Mouse (Mus musculus) E14TG2a.4 (cell line): Measurements from ENCODE around the gene Zswim1.
"Not testable (repeated sequence)": the region's sequence is repeated elsewhere in the genome, so short reads cannot be mapped to it uniquely, and the experiment has no call there.

Source experiments
- H3K27me3 ChIP-seq: 2 replicates; pipeline ENCODE4 v1.6.1; 2014; ENCODE audit warnings: low read length, control low read depth; ENCODE audit not compliant: insufficient read depth
- H3K36me3 ChIP-seq: 2 replicates; pipeline ENCODE4 v1.6.1; 2014; ENCODE audit warnings: low read length, control low read depth; ENCODE audit not compliant: insufficient read depth
- H3K4me1 ChIP-seq: replicated peaks from 2 replicates; pipeline ENCODE4 v1.6.1; 2014; ENCODE audit warnings: low read depth, low read length, control low read depth
- H3K4me3 ChIP-seq: replicated peaks from 2 replicates; pipeline ENCODE4 v1.5.1; 2014; ENCODE audit warnings: mild to moderate bottlenecking, low read length
- H3K9me3 ChIP-seq: 2 replicates; pipeline ENCODE4 v1.6.1; 2014; ENCODE audit warnings: low read length, control low read depth
- CTCF ChIP-seq: conservative IDR thresholded peaks from 2 replicates; pipeline ENCODE4 v1.5.1; 2014; ENCODE audit warnings: low read length
- NANOG ChIP-seq: IDR thresholded peaks from 2 replicates; pipeline ENCODE4 v1.6.1; 2014; ENCODE audit warnings: borderline replicate concordance, low read length, mixed read lengths
- POU5F1 ChIP-seq: IDR thresholded peaks from 2 replicates; pipeline ENCODE4 v1.6.1; 2014; ENCODE audit warnings: low read length, borderline replicate concordance

Gene Zswim1

GRCm38 (mm10) chr2:164862179-164862861 lies 39.8 kb downstream of the Zswim1 start:
- peaks cover 84% of the 10 kb centered on the region for H3K4me1 ChIP-seq
- no peaks in the 10 kb centered on the region for H3K27me3 ChIP-seq
- no peak for TF ChIP-seq POU5F1
- no peak for TF ChIP-seq NANOG
- TF ChIP-seq CTCF = no peak
- peaks cover 4% of the 10 kb centered on the region for H3K9me3 ChIP-seq
- H3K4me3 ChIP-seq = peak overlapping the region; percentile 52
- H3K36me3 ChIP-seq = no peaks in the 10 kb centered on the region

GRCm38 (mm10) chr2:164863411-164863810 lies 40.9 kb downstream of the Zswim1 start:
- not testable (repeated sequence) for H3K4me3 ChIP-seq, H3K27me3 ChIP-seq, H3K9me3 ChIP-seq, H3K36me3 ChIP-seq
- peaks cover 85% of the 10 kb centered on the region for H3K4me1 ChIP-seq

- Histone ChIP-seq H3K36me3 (no peaks in the 10 kb centered on the region), H3K4me1 (peaks cover 86% of the 10 kb centered on the region), H3K4me3 (no peak overlapping the region), H3K27me3 (no peaks in the 10 kb centered on the region), H3K9me3 (peaks cover 8% of the 10 kb centered on the region)
- TF ChIP-seq CTCF (no peak), POU5F1 (no peak), NANOG (no peak)
Measured at GRCm38 (mm10) chr2:164864593-164864992, 42.1 kb downstream of the Zswim1 start.

- H3K36me3 ChIP-seq = no peaks in the 10 kb centered on the region
- no peaks in the 10 kb centered on the region for H3K27me3 ChIP-seq
- H3K4me3 ChIP-seq = peak overlapping the region; percentile 62
- peaks cover 80% of the 10 kb centered on the region for H3K4me1 ChIP-seq
- no peak for TF ChIP-seq POU5F1
- no peak for TF ChIP-seq CTCF
- TF ChIP-seq NANOG = peak; percentile 47; the same call in 1 of the 2 replicates
- H3K9me3 ChIP-seq = peaks cover 8% of the 10 kb centered on the region
Measured at GRCm38 (mm10) chr2:164866741-164867551, 44.5 kb downstream of the Zswim1 start.

- Histone ChIP-seq H3K36me3 (no peaks in the 10 kb centered on the region), H3K4me1 (peaks cover 80% of the 10 kb centered on the region), H3K27me3 (no peaks in the 10 kb centered on the region), H3K9me3 (peaks cover 8% of the 10 kb centered on the region), H3K4me3 (peak overlapping the region; percentile 62)
- TF ChIP-seq CTCF (peak; percentile 92), POU5F1 (no peak), NANOG (no peak)
Measured at GRCm38 (mm10) chr2:164867566-164867965, 45.1 kb downstream of the Zswim1 start.

- H3K9me3 ChIP-seq = peaks cover 4% of the 10 kb centered on the region; the same call in 1 of the 2 replicates
- TF ChIP-seq NANOG = no peak
- TF ChIP-seq POU5F1 = no peak
- no peak for TF ChIP-seq CTCF
- H3K27me3 ChIP-seq = no peaks in the 10 kb centered on the region
- H3K4me1 ChIP-seq = peaks cover 84% of the 10 kb centered on the region
- no peak overlapping the region for H3K4me3 ChIP-seq
- no peaks in the 10 kb centered on the region for H3K36me3 ChIP-seq
Measured at GRCm38 (mm10) chr2:164868491-164868890, 46.0 kb downstream of the Zswim1 start.

GRCm38 (mm10) chr2:164871602-164872303 lies 49.3 kb downstream of the Zswim1 start:
- H3K4me3 ChIP-seq = no peak overlapping the region
- peaks cover 4% of the 10 kb centered on the region; the same call in 1 of the 2 replicates for H3K9me3 ChIP-seq
- no peak for TF ChIP-seq POU5F1
- peak; percentile 54; the same call in 1 of the 2 replicates for TF ChIP-seq CTCF
- no peak for TF ChIP-seq NANOG
- no peaks in the 10 kb centered on the region; the same call in 1 of the 2 replicates for H3K36me3 ChIP-seq
- H3K27me3 ChIP-seq = no peaks in the 10 kb centered on the region
- H3K4me1 ChIP-seq = peaks cover 88% of the 10 kb centered on the region

GRCm38 (mm10) chr2:164873621-164874020 lies 51.1 kb downstream of the Zswim1 start:
- peaks cover 85% of the 10 kb centered on the region for H3K4me1 ChIP-seq
- peaks cover 8% of the 10 kb centered on the region for H3K36me3 ChIP-seq
- no peaks in the 10 kb centered on the region for H3K9me3 ChIP-seq
- TF ChIP-seq CTCF (no peak), POU5F1 (no peak), NANOG (no peak)
- H3K4me3 ChIP-seq = peak overlapping the region; percentile 45
- H3K27me3 ChIP-seq = no peaks in the 10 kb centered on the region
